Mouse (Mus musculus) limb, embryonic 12.5 days (tissue): ENCODE data around the gene Ovol3. TPM values are rescaled to one million over a fixed set of nuclear protein-coding genes. Genes with fewer than 3 reads are reported as not detected.
"Not testable (repeated sequence)": the region's sequence is repeated elsewhere in the genome, so short reads cannot be mapped to it uniquely, and the experiment has no call there.

Experiments
- ATAC-seq: fragments of 200-750 bp; cut with Nextera tagmentation; 2 replicates; pipeline ENCODE4 v1.8.0; 2017; ENCODE audit warnings: low read depth, moderate TSS enrichment; ENCODE audit not compliant: insufficient number of reproducible peaks, insufficient read depth, low FRiP score, low TSS enrichment
- H3K27ac ChIP-seq: fragments of 300-500 bp; sonication (generic); 2 replicates; pipeline ENCODE4 v1.5.1; 2016; ENCODE audit warnings: mild to moderate bottlenecking, moderate library complexity
- H3K27me3 ChIP-seq: fragments of 300-500 bp; sonication (generic); 2 replicates; pipeline ENCODE4 v1.6.1; 2016; ENCODE audit warnings: mild to moderate bottlenecking, moderate library complexity
- H3K36me3 ChIP-seq: fragments of 300-500 bp; sonication (generic); 2 replicates; pipeline ENCODE4 v1.6.1; 2016; ENCODE audit warnings: mild to moderate bottlenecking, moderate library complexity
- H3K4me1 ChIP-seq: fragments of 300-500 bp; sonication (generic); replicated peaks from 2 replicates; pipeline ENCODE4 v1.6.1; 2016
- H3K4me2 ChIP-seq: fragments of 300-500 bp; sonication (generic); 2 replicates; pipeline ENCODE4 v1.6.1; 2016; ENCODE audit warnings: mild to moderate bottlenecking, moderate library complexity
- H3K4me3 ChIP-seq: fragments of 300-500 bp; sonication (generic); replicated peaks from 2 replicates; pipeline ENCODE4 v1.5.1; 2016; ENCODE audit warnings: mild to moderate bottlenecking
- H3K9ac ChIP-seq: fragments of 300-500 bp; sonication (generic); replicated peaks from 2 replicates; pipeline ENCODE4 v1.6.1; 2016; ENCODE audit warnings: mild to moderate bottlenecking, moderate library complexity
- H3K9me3 ChIP-seq: fragments of 300-500 bp; sonication (generic); 2 replicates; pipeline ENCODE4 v1.6.1; 2016; ENCODE audit warnings: mild to moderate bottlenecking, moderate library complexity
- WGBS: fragments of 180-500 bp; shearing (Covaris S2); methylation state at CpG from one replicate; pipeline ENCODE4 v1.1.7; 2016; 5-methylcytosine and 5-hydroxymethylcytosine counted together
- polyA plus RNA-seq: library from polyadenylated mRNA; unstranded; fragments of >200 nt; fragmentation: Nextera tagmentation; extraction: Ambion mirVana; gene quantifications from 2 replicates; pipeline ENCODE4 v1.2.1, GENCODE M21; 2016

Ovol3 gene
- polyA plus RNA-seq, 1 experiment from 2014 or later, result not detected

DNA sequence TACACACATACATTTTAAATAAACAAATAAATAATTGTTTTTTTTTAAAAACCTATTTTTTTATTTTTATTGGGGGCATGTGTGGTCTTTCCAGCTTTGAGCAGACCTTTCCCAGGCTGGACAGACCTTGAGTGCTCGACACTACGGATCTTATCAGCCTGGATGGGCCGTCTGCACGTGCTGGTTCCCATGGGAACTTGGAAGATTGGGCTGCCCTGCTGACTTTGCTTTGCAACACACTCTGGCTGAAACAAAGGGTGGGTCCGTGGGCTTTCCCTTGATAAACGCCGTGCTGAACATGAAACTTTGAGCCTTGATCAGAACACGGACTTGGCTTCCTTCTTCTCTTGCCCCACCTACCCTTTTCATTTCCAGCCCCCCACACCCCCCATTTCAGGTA is 31.1 kb downstream of the Ovol3 start:
- no peak overlapping the region for H3K9ac ChIP-seq
- no peak overlapping the region for H3K4me3 ChIP-seq
- WGBS, result 64% methylated on average over 8 of the region's 8 CpGs
- no peaks in the 10 kb centered on the region for H3K27me3 ChIP-seq
- H3K4me2 ChIP-seq, result no peak overlapping the region
- no peak for ATAC-seq
- H3K9me3 ChIP-seq, result no peaks in the 10 kb centered on the region
- H3K27ac ChIP-seq, result no peak overlapping the region
- no peaks in the 10 kb centered on the region for H3K36me3 ChIP-seq
- peaks cover 11% of the 10 kb centered on the region for H3K4me1 ChIP-seq

DNA sequence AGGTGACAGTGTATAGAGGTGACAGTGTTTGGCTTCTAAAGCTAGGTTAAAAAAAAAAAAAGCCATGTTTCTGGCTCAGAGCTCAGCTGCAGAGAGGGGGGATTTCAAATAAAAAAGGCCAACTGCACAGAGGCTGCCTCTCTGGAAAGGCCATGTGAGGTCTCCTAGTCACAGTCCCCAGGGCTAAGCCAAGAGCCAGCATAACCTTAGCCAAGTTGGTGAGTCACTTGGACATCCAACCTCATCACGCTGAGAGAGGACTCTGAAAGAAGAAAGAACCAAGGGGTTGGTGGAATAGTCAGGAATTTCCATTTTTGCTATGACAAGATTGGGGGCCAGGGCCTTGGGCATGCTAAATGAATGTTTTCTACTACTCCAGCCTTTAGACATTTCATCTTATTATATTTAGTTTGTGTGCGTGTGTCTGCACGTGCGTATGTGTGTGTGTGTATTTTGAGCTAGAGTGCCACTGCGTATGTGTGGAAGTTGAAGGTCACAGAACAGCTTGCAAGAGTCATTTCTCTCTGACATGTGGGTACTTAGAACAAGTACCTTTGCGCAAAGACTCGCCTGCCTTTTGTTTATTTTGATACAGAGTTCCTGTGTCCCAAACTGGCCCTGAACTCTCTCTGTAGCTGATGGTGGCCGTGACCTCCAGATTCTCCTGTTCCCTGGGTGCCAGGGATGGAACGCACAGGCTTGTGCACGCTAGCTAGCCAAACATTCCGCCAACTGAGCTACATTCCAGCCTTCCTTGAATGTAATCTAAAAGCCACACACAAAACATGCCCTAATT is 32.4 kb downstream of the Ovol3 start:
- H3K27ac ChIP-seq, result no peak overlapping the region
- 89% methylated on average over 11 of the region's 11 CpGs for WGBS
- H3K27me3 ChIP-seq, result no peaks in the 10 kb centered on the region
- H3K9me3 ChIP-seq, result no peaks in the 10 kb centered on the region
- H3K4me2 ChIP-seq, result no peak overlapping the region
- H3K36me3 ChIP-seq, result no peaks in the 10 kb centered on the region
- no peak for ATAC-seq
- no peak overlapping the region for H3K9ac ChIP-seq
- H3K4me1 ChIP-seq, result peaks cover 14% of the 10 kb centered on the region
- no peak overlapping the region for H3K4me3 ChIP-seq

DNA sequence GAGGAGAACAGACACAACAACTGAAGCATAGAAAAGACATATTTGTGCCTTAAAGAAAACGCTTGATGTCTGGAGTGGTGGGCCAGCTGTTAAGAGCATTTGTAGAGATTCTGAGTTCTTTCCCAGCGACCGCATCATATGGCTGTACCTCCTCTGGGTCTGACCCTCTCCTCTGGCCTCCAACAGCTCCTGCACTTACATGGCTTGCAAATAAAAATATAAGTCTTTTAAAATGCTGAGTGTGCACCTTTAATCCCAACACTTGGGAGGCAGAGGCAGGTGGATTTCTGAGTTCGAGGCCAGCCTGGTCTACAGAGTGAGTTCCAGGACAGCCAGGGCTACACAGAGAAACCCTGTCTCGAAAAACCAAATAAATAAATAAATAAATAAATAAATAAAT is 34.9 kb downstream of the Ovol3 start:
- H3K9ac ChIP-seq, H3K4me3 ChIP-seq, H3K9me3 ChIP-seq, H3K27me3 ChIP-seq, H3K4me2 ChIP-seq, ATAC-seq, H3K36me3 ChIP-seq, H3K27ac ChIP-seq: not testable (repeated sequence)
- peaks cover 14% of the 10 kb centered on the region for H3K4me1 ChIP-seq
- 85% methylated on average over 5 of the region's 5 CpGs for WGBS

DNA sequence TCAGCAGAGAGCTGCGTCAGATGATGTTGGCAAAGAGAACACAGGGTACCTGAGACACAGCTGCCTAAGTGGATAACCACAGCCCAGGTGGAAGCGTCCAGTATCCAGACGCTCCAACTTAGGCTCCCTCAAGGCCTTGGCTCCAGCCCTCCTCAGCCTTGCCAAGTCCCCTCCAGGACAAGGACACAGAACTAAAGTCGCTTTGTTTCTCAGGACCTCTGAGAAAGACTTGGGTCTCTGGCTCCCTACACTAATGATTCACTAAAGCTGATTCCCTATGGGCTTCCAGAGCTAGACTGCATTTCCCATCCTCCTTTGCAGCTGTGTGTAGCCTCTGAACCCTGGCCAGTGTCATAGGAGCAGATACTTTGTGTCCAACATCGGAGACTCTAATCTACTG is 35.3 kb downstream of the Ovol3 start:
- Histone ChIP-seq H3K4me3 (no peak overlapping the region), H3K9ac (no peak overlapping the region), H3K27ac (no peak overlapping the region), H3K27me3 (no peaks in the 10 kb centered on the region), H3K9me3 (no peaks in the 10 kb centered on the region), H3K4me1 (peaks cover 18% of the 10 kb centered on the region), H3K4me2 (no peak overlapping the region), H3K36me3 (no peaks in the 10 kb centered on the region)
- 83% methylated on average over 5 of the region's 5 CpGs for WGBS
- ATAC-seq, result no peak

DNA sequence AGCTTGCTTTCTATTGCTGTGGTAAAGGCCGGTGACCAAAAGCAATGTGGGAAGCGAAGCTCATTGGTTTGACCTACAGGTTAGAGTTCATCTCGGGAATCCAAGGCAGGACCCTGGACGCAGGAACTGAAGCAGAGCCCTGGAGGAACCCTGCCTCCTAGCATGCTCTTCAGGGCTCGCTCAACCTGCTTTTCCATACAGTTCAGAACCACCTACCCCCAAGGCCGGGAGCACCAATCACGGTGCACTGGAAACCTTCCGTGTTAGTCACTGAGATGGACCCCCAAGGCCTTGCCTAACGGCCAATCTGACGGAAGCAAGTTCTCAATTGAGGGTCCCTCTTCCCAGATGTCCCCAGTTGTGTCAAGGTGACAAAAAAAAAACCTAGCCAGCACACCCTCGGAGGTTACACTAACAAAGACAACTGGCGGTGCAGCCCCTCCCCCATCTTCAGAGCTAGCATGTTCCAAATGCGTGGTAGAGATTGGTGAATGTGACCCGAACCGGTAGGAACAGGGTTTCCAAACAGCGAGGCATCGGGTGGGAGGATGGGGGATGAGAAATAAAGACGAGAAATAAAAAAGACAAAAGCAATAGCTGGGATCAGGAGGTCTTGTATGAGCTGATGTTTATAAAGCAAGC is 35.9 kb downstream of the Ovol3 start:
- Histone ChIP-seq H3K9ac (no peak overlapping the region), H3K4me2 (no peak overlapping the region), H3K9me3 (no peaks in the 10 kb centered on the region), H3K27me3 (no peaks in the 10 kb centered on the region), H3K4me3 (no peak overlapping the region), H3K36me3 (no peaks in the 10 kb centered on the region), H3K27ac (no peak overlapping the region), H3K4me1 (peaks cover 21% of the 10 kb centered on the region)
- no peak for ATAC-seq
- 74% methylated on average over 18 of the region's 18 CpGs for WGBS

DNA sequence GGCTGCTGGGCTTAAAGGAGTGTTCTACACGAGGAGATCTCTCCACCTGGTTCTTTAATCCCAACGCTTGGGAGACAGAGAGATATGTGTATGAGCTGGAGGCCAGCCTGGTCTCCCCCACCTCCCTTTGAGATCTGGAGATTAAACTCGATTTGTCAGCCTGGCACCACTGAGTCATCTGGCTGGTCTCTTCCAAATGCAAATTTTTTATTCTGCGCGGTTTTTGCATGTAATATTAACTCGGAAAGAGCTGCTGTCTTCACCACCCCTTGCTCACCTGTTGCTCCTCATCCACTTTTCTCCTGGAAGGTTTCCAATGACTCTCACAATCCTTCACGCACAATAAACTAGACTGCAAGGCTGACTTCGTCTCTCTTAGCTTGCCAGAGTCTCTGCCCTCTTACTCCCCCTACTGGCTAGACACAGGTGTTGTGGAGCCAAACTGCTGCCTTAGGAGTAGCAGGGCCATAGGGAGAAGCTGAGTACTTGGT is 37.0 kb downstream of the Ovol3 start, which contains the start of gene Capns1:
Gene Capns1, minus strand, starts transcription at position 331 of the 491 bp plus-strand sequence.
- Histone ChIP-seq H3K36me3 (no peaks in the 10 kb centered on the region), H3K4me1 (peaks cover 19% of the 10 kb centered on the region), H3K4me3 (peak within 1 kb of the TSS; percentile 6; the same call in 1 of the 2 replicates), H3K4me2 (peak within 1 kb of the TSS; percentile 29), H3K27ac (peak within 1 kb of the TSS; percentile 62; the same call in 1 of the 2 replicates), H3K9ac (0 out of 2 replicates have a peak within 1 kb of the TSS, but pooled peaks have one; percentile 6), H3K27me3 (no peaks in the 10 kb centered on the region), H3K9me3 (no peaks in the 10 kb centered on the region)
- no peak for ATAC-seq
- WGBS, result 12% methylated on average over 8 of the region's 8 CpGs

DNA sequence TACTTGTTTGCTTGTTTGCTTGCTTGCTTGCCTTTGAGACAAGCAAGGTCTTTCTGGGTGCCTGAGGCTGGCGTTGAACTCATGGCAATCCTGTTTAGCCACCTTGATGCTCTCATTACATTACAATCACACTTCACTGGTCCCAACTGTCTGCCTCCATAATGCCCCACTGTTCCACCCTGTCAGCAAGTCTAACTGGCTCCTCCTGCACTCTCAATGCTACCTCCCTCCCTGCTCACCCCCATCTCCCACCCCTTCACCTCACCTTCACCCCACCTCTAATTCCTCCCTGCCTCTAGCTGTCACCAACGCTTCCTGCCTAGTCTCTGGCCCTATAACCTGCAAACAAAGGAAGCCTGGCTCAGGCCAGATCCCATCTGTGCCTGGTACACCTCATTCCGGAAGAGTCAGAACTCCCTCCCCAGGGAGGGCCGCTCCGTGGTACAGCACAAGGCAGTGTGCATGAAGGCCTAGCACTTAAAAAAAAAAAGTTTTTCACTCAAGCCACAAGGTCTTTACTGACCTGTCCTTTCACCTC is 37.9 kb downstream of the Ovol3 start:
- Histone ChIP-seq H3K4me1 (peaks cover 28% of the 10 kb centered on the region), H3K9ac (no peak overlapping the region), H3K4me3 (no peak overlapping the region), H3K36me3 (peaks cover under 1% of the 10 kb centered on the region; the same call in 1 of the 2 replicates), H3K9me3 (no peaks in the 10 kb centered on the region), H3K4me2 (no peak overlapping the region), H3K27me3 (no peaks in the 10 kb centered on the region), H3K27ac (0 out of 2 replicates have a peak overlapping the region, but pooled peaks have one; percentile 42)
- 65% methylated on average over 5 of the region's 5 CpGs for WGBS
- no peak for ATAC-seq

DNA sequence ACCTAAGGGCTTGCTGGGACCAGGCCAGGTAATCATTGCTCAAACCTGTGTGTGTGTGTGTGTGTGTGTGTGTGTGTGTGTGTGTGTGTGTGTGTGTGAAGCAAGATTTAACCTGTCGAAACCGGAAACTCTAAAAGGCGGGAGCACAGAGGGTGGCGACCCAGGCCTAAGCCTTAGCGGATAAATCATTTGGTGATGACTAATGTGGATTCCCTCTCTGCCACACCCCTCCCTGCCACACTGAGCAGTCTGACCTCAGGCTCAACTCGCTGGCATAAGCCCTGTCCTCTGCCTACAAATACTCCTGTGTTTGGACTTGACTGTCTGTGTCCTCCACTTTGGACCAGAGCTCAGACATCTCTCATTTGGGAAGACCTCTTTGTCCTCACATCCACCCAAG is 39.4 kb downstream of the Ovol3 start:
- ATAC-seq, result no peak
- WGBS, result 79% methylated on average over 2 of the region's 6 CpGs

DNA sequence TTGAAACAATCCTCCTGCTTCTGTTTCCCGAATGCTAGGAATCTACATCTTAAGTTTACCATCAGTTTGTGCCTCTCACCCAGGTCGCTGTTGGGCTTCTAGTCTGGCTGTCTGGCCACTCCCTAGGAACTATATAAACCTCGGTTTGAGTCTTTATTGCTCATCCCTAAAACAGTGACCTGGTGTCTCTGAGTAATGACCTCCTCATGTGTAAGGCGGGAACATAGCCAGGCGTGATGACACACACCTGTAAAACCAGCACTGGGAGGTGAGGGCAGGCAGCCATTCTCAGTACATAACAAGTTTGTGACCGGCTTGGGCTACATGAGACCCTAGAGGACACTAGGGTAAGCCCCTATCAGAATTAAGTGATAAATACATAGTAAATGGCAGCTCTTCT is 40.1 kb downstream of the Ovol3 start:
- peak overlapping the region; percentile 85 for H3K4me2 ChIP-seq
- peaks cover 29% of the 10 kb centered on the region for H3K4me1 ChIP-seq
- H3K27ac ChIP-seq, result no peak overlapping the region
- no peak for ATAC-seq
- H3K9ac ChIP-seq, result no peak overlapping the region
- H3K4me3 ChIP-seq, result peak overlapping the region; percentile 74; the same call in 1 of the 2 replicates
- 60% methylated on average over 6 of the region's 6 CpGs for WGBS
- H3K36me3 ChIP-seq, result peaks cover 23% of the 10 kb centered on the region
- no peaks in the 10 kb centered on the region for H3K27me3 ChIP-seq
- H3K9me3 ChIP-seq, result no peaks in the 10 kb centered on the region

More for the DNA sequence above, 39.4 kb downstream of the Ovol3 start:
- Histone ChIP-seq H3K9me3 (no peaks in the 10 kb centered on the region), H3K27ac (no peak overlapping the region), H3K36me3 (peaks cover 16% of the 10 kb centered on the region), H3K4me2 (no peak overlapping the region), H3K4me3 (no peak overlapping the region), H3K9ac (no peak overlapping the region), H3K27me3 (no peaks in the 10 kb centered on the region), H3K4me1 (peaks cover 31% of the 10 kb centered on the region)

DNA sequence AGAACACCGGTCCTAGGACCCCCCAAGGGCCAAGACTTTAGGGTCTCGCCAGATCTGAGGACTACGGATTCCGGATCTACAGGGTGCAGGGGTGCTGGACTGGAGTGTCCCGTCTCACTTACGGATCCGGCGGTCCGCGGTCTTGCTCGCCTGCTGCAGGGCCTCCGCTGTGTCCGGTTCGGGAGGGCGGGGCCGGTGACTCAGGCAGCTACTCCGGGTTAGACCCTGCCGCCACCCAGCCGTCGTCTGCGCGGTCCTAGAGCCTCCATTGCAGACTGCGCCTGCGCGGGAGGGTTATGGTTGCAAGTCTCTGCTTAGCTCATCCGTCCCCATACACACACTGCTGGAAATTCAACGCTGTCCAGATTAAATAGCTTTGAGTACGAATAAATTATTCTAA is 40.6 kb downstream of the Ovol3 start:
- Histone ChIP-seq H3K27me3 (no peaks in the 10 kb centered on the region), H3K4me3 (peak overlapping the region; percentile 74), H3K4me1 (peaks cover 24% of the 10 kb centered on the region), H3K4me2 (peak overlapping the region; percentile 85), H3K9me3 (no peaks in the 10 kb centered on the region), H3K9ac (peak overlapping the region; percentile 76), H3K27ac (peak overlapping the region; percentile 87), H3K36me3 (peaks cover 28% of the 10 kb centered on the region)
- peak; percentile 82 for ATAC-seq
- under 1% methylated on average over 28 of the region's 28 CpGs for WGBS
